Mouse (Mus musculus): Measurements from ENCODE around the gene Iqca. TPM values are rescaled to one million over a fixed set of nuclear protein-coding genes. Genes with fewer than 3 reads are reported as not detected.
A peak's percentile ranks its signal among the peaks of the same experiment; 100 is the strongest.

The Iqca gene
- polyA plus RNA-seq, 1 experiment from 2014 or later = 1.6 TPM

- Histone ChIP-seq H3K4me1 (replicated peaks) (no peaks in the 10 kb centered on the region; the same call in 1 of the 2 replicates), H3K27me3 (peaks cover 3% of the 10 kb centered on the region), H3K36me3 (no peaks in the 10 kb centered on the region), H3K27ac (no peak overlapping the region), H3K9ac (no peak overlapping the region), H3K4me2 (no peak overlapping the region), H3K4me3 (no peak overlapping the region), H3K9me3 (no peaks in the 10 kb centered on the region)
- no peak for ATAC-seq (ENCODE audit: low FRiP score)
- WGBS = 24% methylated on average over 5 of the region's 5 CpGs
Observed at GRCm38 (mm10) chr1:90000981-90001380, 152.2 kb downstream of the Iqca start.

- Histone ChIP-seq H3K36me3 (no peaks in the 10 kb centered on the region), H3K9ac (no peak overlapping the region), H3K27me3 (peaks cover 12% of the 10 kb centered on the region), H3K4me1 (replicated peaks) (no peaks in the 10 kb centered on the region; the same call in 1 of the 2 replicates), H3K4me3 (no peak overlapping the region), H3K4me2 (no peak overlapping the region), H3K9me3 (no peaks in the 10 kb centered on the region), H3K27ac (no peak overlapping the region)
- 95% methylated on average over 3 of the region's 3 CpGs for WGBS
- no peak for ATAC-seq (ENCODE audit: low FRiP score)
Observed at GRCm38 (mm10) chr1:89999858-90000257, 153.3 kb downstream of the Iqca start.

GRCm38 (mm10) chr1:89998696-89999095 is 154.5 kb downstream of the Iqca start:
- ATAC-seq (ENCODE audit: low FRiP score) = no peak
- 51% methylated on average over 2 of the region's 2 CpGs for WGBS
- no peak overlapping the region for H3K27ac ChIP-seq
- H3K36me3 ChIP-seq = no peaks in the 10 kb centered on the region
- no peaks in the 10 kb centered on the region; the same call in 1 of the 2 replicates for H3K4me1 ChIP-seq (replicated peaks)
- H3K27me3 ChIP-seq = peaks cover 22% of the 10 kb centered on the region
- no peaks in the 10 kb centered on the region for H3K9me3 ChIP-seq
- H3K4me2 ChIP-seq = no peak overlapping the region
- H3K9ac ChIP-seq = no peak overlapping the region
- no peak overlapping the region for H3K4me3 ChIP-seq

- ATAC-seq (ENCODE audit: low FRiP score) = no peak
Observed at GRCm38 (mm10) chr1:89998076-89998475, 155.1 kb downstream of the Iqca start.

GRCm38 (mm10) chr1:89992256-89992655 is 160.9 kb downstream of the Iqca start:
- H3K4me1 ChIP-seq (replicated peaks) = peaks cover 12% of the 10 kb centered on the region
- no peaks in the 10 kb centered on the region for H3K36me3 ChIP-seq
- WGBS = under 1% methylated on average over 25 of the region's 25 CpGs
- H3K4me3 ChIP-seq = peak overlapping the region; percentile 24
- H3K27me3 ChIP-seq = peaks cover 57% of the 10 kb centered on the region
- peak overlapping the region; percentile 53 for H3K9ac ChIP-seq
- no peak overlapping the region for H3K27ac ChIP-seq
- H3K9me3 ChIP-seq = no peaks in the 10 kb centered on the region
- no peak for ATAC-seq (ENCODE audit: low FRiP score)
- peak overlapping the region; percentile 47 for H3K4me2 ChIP-seq

More at GRCm38 (mm10) chr1:89998076-89998475, 155.1 kb downstream of the Iqca start:
- no peaks in the 10 kb centered on the region; the same call in 1 of the 2 replicates for H3K4me1 ChIP-seq (replicated peaks)
- H3K4me3 ChIP-seq = no peak overlapping the region
- 76% methylated on average over 7 of the region's 7 CpGs for WGBS
- no peak overlapping the region for H3K4me2 ChIP-seq
- H3K27me3 ChIP-seq = peaks cover 29% of the 10 kb centered on the region
- no peak overlapping the region for H3K27ac ChIP-seq
- no peaks in the 10 kb centered on the region for H3K36me3 ChIP-seq
- no peaks in the 10 kb centered on the region for H3K9me3 ChIP-seq
- H3K9ac ChIP-seq = no peak overlapping the region

Other genes with a start within 250 kb of the Iqca start
- 54.7 TPM in 2 replicates for gene Gbx2, start 222.2 kb downstream of the Iqca start, polyA plus RNA-seq (2015; fragmentation: Nextera tagmentation; extraction: Ambion mirVana)
- gene Asb18, start 138.7 kb downstream of the Iqca start, polyA plus RNA-seq (2015; fragmentation: Nextera tagmentation; extraction: Ambion mirVana) = 0.60 and 0.79 TPM in 2 replicates
- 13.1 and 13.9 TPM in 2 replicates for gene Ackr3, start 50.6 kb upstream of the Iqca start, polyA plus RNA-seq (2015; fragmentation: Nextera tagmentation; extraction: Ambion mirVana)

Data from hindbrain, embryonic 13.5 days (tissue).